Mouse (Mus musculus): ENCODE data around the gene Grhl3.
A peak's percentile ranks its signal among the peaks of the same experiment; 100 is the strongest.

The Grhl3 gene

GRCm38 (mm10) chr4:135575365-135576140, 2.1 kb upstream of the Grhl3 start:
- no peak for DNase-seq (ENCODE audit: low spot score in 2 of 2)

GRCm38 (mm10) chr4:135572276-135572675, 1.2 kb downstream of the Grhl3 start:
- DNase-seq (ENCODE audit: low spot score in 2 of 2): no peak

- DNase-seq (ENCODE audit: low spot score in 2 of 2): no peak
Observed at GRCm38 (mm10) chr4:135571037-135571550, 2.3 kb downstream of the Grhl3 start.

- peak in 1 of 2 experiments; percentile 11 for DNase-seq (ENCODE audit: low spot score in 2 of 2)
Observed at GRCm38 (mm10) chr4:135570152-135571036, 3.0 kb downstream of the Grhl3 start.

GRCm38 (mm10) chr4:135569201-135569600, 4.2 kb downstream of the Grhl3 start:
- no peak for DNase-seq (ENCODE audit: low spot score in 2 of 2)

GRCm38 (mm10) chr4:135567484-135567883, 5.9 kb downstream of the Grhl3 start:
- no peak for DNase-seq (ENCODE audit: low spot score in 2 of 2)

- DNase-seq (ENCODE audit: low spot score in 2 of 2): no peak
Observed at GRCm38 (mm10) chr4:135567042-135567441, 6.4 kb downstream of the Grhl3 start.

GRCm38 (mm10) chr4:135565400-135565799, 8.0 kb downstream of the Grhl3 start:
- DNase-seq (ENCODE audit: low spot score in 2 of 2): no peak

GRCm38 (mm10) chr4:135563794-135564193, 9.6 kb downstream of the Grhl3 start:
- DNase-seq (ENCODE audit: low spot score in 2 of 2): no peak

GRCm38 (mm10) chr4:135549323-135549722, 24.1 kb downstream of the Grhl3 start:
- DNase-seq (ENCODE audit: low spot score in 2 of 2): no peak

- DNase-seq (ENCODE audit: low spot score in 2 of 2): no peak
Observed at GRCm38 (mm10) chr4:135548521-135549077, 24.8 kb downstream of the Grhl3 start.

- DNase-seq (ENCODE audit: low spot score in 2 of 2): no peak
Observed at GRCm38 (mm10) chr4:135548108-135548507, 25.3 kb downstream of the Grhl3 start.

GRCm38 (mm10) chr4:135547551-135547950, 25.9 kb downstream of the Grhl3 start:
- no peak for DNase-seq (ENCODE audit: low spot score in 2 of 2)

GRCm38 (mm10) chr4:135546793-135547192, 26.6 kb downstream of the Grhl3 start:
- no peak for DNase-seq (ENCODE audit: low spot score in 2 of 2)

GRCm38 (mm10) chr4:135546008-135546407, 27.4 kb downstream of the Grhl3 start:
- no peak for DNase-seq (ENCODE audit: low spot score in 2 of 2)

GRCm38 (mm10) chr4:135545080-135545511, 28.3 kb downstream of the Grhl3 start:
- no peak for DNase-seq (ENCODE audit: low spot score in 2 of 2)

- DNase-seq (ENCODE audit: low spot score in 2 of 2): no peak
Observed at GRCm38 (mm10) chr4:135544284-135544683, 29.1 kb downstream of the Grhl3 start.

GRCm38 (mm10) chr4:135540057-135540456, 33.4 kb downstream of the Grhl3 start:
- no peak for DNase-seq (ENCODE audit: low spot score in 2 of 2)

GRCm38 (mm10) chr4:135539056-135539455, 34.4 kb downstream of the Grhl3 start:
- DNase-seq (ENCODE audit: low spot score in 2 of 2): no peak

- no peak for DNase-seq (ENCODE audit: low spot score in 2 of 2)
Observed at GRCm38 (mm10) chr4:135535021-135535420, 38.4 kb downstream of the Grhl3 start.

GRCm38 (mm10) chr4:135533001-135533400, 40.4 kb downstream of the Grhl3 start:
- no peak for DNase-seq (ENCODE audit: low spot score in 2 of 2)

Measured in spleen, postnatal 14 days (tissue).